ENCODE assay signal across 17 mouse cellular contexts in genomic region chr1:185516041-185516440, GRCm38 (mm10).
DNase-seq lines count a peak whose midpoint lies in the region; ATAC-seq and TF ChIP-seq lines count a peak whose summit lies in the region.
"Had no signal": no experiment of that assay in that cellular context is flagged by ENCODE, and none has a peak within 500 bp of the region (broad histone marks: within the 10 kb centered on the region; RNA-seq: fewer than 3 reads in every experiment).

No protein-coding gene starts in this region.

- DNase-seq in hindbrain, embryonic 11.5 days (ENCODE audit: low spot score): peak; percentile 12
- DNase-seq in hindbrain, embryonic 10.5 days (ENCODE audit: low spot score): no peak
- DNase-seq in c-Kit-negative CD71-positive TER-119-positive erythroid progenitor cells, embryonic 14.5 days (ENCODE audit: low read depth, low spot score): peak; percentile 53
- DNase-seq in liver, embryonic 14.5 days (ENCODE audit: low read depth in 3 of 3, low spot score in 3 of 3): peak in 1 of 3 experiments; percentile 20
- DNase-seq in right cerebral cortex, adult 18-20 months: no peak
- no peak for DNase-seq in kidney, postnatal 25 days
- DNase-seq: adrenal gland, postnatal 25 days; cerebellum, adult 11-12 months; gastrocnemius, adult 2 months; kidney, adult 9 months; lung, adult 2 months; thymus, postnatal 25 days had no signal

- no peak for TF ChIP-seq EP300 in liver, embryonic 14.5 days (IDR thresholded peaks at IDR 0.05; ENCODE audit: low read depth)

- H3K9ac ChIP-seq in hindbrain, embryonic 11.5 days (ENCODE audit: low read depth, low read length): no peak overlapping the region
- H3K9ac ChIP-seq in liver, embryonic 14.5 days (replicated peaks): peak overlapping the region; percentile 28
- H3K9ac ChIP-seq: hindbrain, embryonic 13.5 days had no signal

- peaks cover 7% of the 10 kb centered on the region for H3K27me3 ChIP-seq in erythroblast, embryonic 14.5 days (ENCODE audit: control insufficient read depth)
- no peaks in the 10 kb centered on the region for H3K27me3 ChIP-seq in hindbrain, embryonic 11.5 days (ENCODE audit: control insufficient read depth, insufficient read depth, low read length)
- no peaks in the 10 kb centered on the region for H3K27me3 ChIP-seq in hindbrain, embryonic 10.5 days (ENCODE audit: insufficient read depth, poor library complexity, severe bottlenecking)
- H3K27me3 ChIP-seq in liver, embryonic 14.5 days (ENCODE audit: control insufficient read depth, insufficient read depth, low read length): no peaks in the 10 kb centered on the region
- H3K27me3 ChIP-seq: hindbrain, embryonic 13.5 days had no signal

- H3K27ac ChIP-seq in hindbrain, embryonic 11.5 days (ENCODE audit: low read depth, low read length): no peak overlapping the region
- H3K27ac ChIP-seq in hindbrain, embryonic 10.5 days: no peak overlapping the region
- H3K27ac ChIP-seq in liver, embryonic 14.5 days: peak overlapping the region; percentile 91
- H3K27ac ChIP-seq: forebrain, embryonic 10.5 days; gastrocnemius, adult 2 months; hindbrain, embryonic 13.5 days had no signal

- ATAC-seq in erythroblast, adult 5-6 weeks (replicated peaks; ENCODE audit: low FRiP score, poor library complexity, severe bottlenecking): no peak
- ATAC-seq in hindbrain, embryonic 11.5 days (ENCODE audit: low FRiP score): no peak
- ATAC-seq in liver, embryonic 14.5 days (ENCODE audit: insufficient read depth): peak; percentile 5

- H3K4me1 ChIP-seq in erythroblast, embryonic 14.5 days (ENCODE audit: control insufficient read depth): peaks cover 49% of the 10 kb centered on the region
- H3K4me1 ChIP-seq in hindbrain, embryonic 11.5 days (replicated peaks; ENCODE audit: control insufficient read depth, insufficient read depth, low read length): no peaks in the 10 kb centered on the region
- peaks cover 7% of the 10 kb centered on the region; the same call in 1 of the 2 replicates for H3K4me1 ChIP-seq in hindbrain, embryonic 10.5 days (replicated peaks)
- H3K4me1 ChIP-seq in liver, embryonic 14.5 days (replicated peaks; ENCODE audit: control insufficient read depth in 2 of 2, insufficient read depth in 2 of 2, low read length in 1 of 2): peaks cover 29 to 32% of the 10 kb centered on the region in 2 experiments
- H3K4me1 ChIP-seq: hindbrain, embryonic 13.5 days had no signal

- no peak for TF ChIP-seq CTCF in liver, embryonic 14.5 days (IDR thresholded peaks at IDR 0.05; ENCODE audit: low read depth)

- 65% methylated on average over 10 of the region's 10 CpGs for WGBS in hindbrain, embryonic 11.5 days
- WGBS in hindbrain, embryonic 10.5 days: 77% methylated on average over 10 of the region's 10 CpGs
- 46% methylated on average over 10 of the region's 10 CpGs for WGBS in liver, embryonic 14.5 days (ENCODE audit: insufficient replicate concordance)

- peaks cover 8% of the 10 kb centered on the region for H3K36me3 ChIP-seq in erythroblast, embryonic 14.5 days (ENCODE audit: control insufficient read depth)
- no peaks in the 10 kb centered on the region for H3K36me3 ChIP-seq in hindbrain, embryonic 11.5 days (ENCODE audit: control insufficient read depth, insufficient read depth, low read length)
- no peaks in the 10 kb centered on the region for H3K36me3 ChIP-seq in hindbrain, embryonic 10.5 days
- no peaks in the 10 kb centered on the region for H3K36me3 ChIP-seq in liver, embryonic 14.5 days (replicated peaks; ENCODE audit: control insufficient read depth, insufficient read depth, low read depth)
- H3K36me3 ChIP-seq: forebrain, embryonic 10.5 days; hindbrain, embryonic 13.5 days had no signal

- no peak overlapping the region for H3K4me2 ChIP-seq in hindbrain, embryonic 11.5 days (replicated peaks; ENCODE audit: low read depth, low read length)
- H3K4me2 ChIP-seq in liver, embryonic 14.5 days (ENCODE audit: low read depth): peak overlapping the region; percentile 62
- H3K4me2 ChIP-seq: hindbrain, embryonic 13.5 days had no signal

- H3K9me3 ChIP-seq in erythroblast, embryonic 14.5 days (ENCODE audit: control insufficient read depth, low read length): peaks cover 8% of the 10 kb centered on the region
- H3K9me3 ChIP-seq in hindbrain, embryonic 11.5 days (ENCODE audit: control insufficient read depth, low read length): no peaks in the 10 kb centered on the region
- no peaks in the 10 kb centered on the region for H3K9me3 ChIP-seq in hindbrain, embryonic 10.5 days
- H3K9me3 ChIP-seq in liver, embryonic 14.5 days (ENCODE audit: control insufficient read depth, low read length): no peaks in the 10 kb centered on the region
- H3K9me3 ChIP-seq: forebrain, embryonic 10.5 days; hindbrain, embryonic 13.5 days had no signal

- H3K4me3 ChIP-seq in erythroblast, embryonic 14.5 days (replicated peaks): peak overlapping the region; percentile 56
- no peak overlapping the region for H3K4me3 ChIP-seq in hindbrain, embryonic 11.5 days (ENCODE audit: low read depth, low read length)
- no peak overlapping the region for H3K4me3 ChIP-seq in hindbrain, embryonic 10.5 days
- peak overlapping the region; percentile 28 to 31 for H3K4me3 ChIP-seq in liver, embryonic 14.5 days (ENCODE audit: insufficient read depth in 1 of 2, low read depth in 2 of 2, low read length in 2 of 2)
- H3K4me3 ChIP-seq: forebrain, embryonic 10.5 days; gastrocnemius, adult 2 months; hindbrain, embryonic 13.5 days; myocyte had no signal

Comparison
In these comparisons a context has a peak if more than half of its experiments do, and no peak if none do; other contexts are left out.
1. DNase-seq: peak in hindbrain, embryonic 11.5 days (single experiment) and c-Kit-negative CD71-positive TER-119-positive erythroid progenitor cells, embryonic 14.5 days (single experiment); none in hindbrain, embryonic 10.5 days (single experiment), right cerebral cortex, adult 18-20 months (single experiment) and kidney, postnatal 25 days (0 of 2).
2. H3K4me3 ChIP-seq: peak in erythroblast, embryonic 14.5 days (single experiment) and liver, embryonic 14.5 days (2 of 2); none in hindbrain, embryonic 11.5 days (single experiment) and hindbrain, embryonic 10.5 days (single experiment).